Mouse (Mus musculus): ENCODE data around the gene Tmem151a.

GRCm38 (mm10) chr19:5069486-5069885 is 15.8 kb downstream of the Tmem151a start:
- no peak for TF ChIP-seq GATA1 (IDR thresholded peaks at IDR 0.05; ENCODE audit: borderline replicate concordance, low read length)
- TF ChIP-seq FLI1 (IDR thresholded peaks at IDR 0.05; ENCODE audit: low read length): no peak
